Mouse (Mus musculus) small intestine, adult 2 months (tissue): ENCODE data around the gene Plcb2.

Source experiments
- CTCF ChIP-seq: fragments of 200-500 bp; IDR thresholded peaks from 2 replicates; pipeline ENCODE4 v1.5.1; 2012; ENCODE audit warnings: low read depth, mild to moderate bottlenecking, control low read depth, inconsistent platforms, low read length, moderate library complexity, mixed read lengths; ENCODE audit not compliant: insufficient replicate concordance, insufficient read length; ENCODE audit errors: extremely low read depth
- POLR2A ChIP-seq: fragments of 200-500 bp; IDR thresholded peaks from 2 replicates; pipeline ENCODE4 v1.6.1; 2012; ENCODE audit warnings: low read depth, mild to moderate bottlenecking, control low read depth, inconsistent platforms, low read length, moderate library complexity

DNA sequence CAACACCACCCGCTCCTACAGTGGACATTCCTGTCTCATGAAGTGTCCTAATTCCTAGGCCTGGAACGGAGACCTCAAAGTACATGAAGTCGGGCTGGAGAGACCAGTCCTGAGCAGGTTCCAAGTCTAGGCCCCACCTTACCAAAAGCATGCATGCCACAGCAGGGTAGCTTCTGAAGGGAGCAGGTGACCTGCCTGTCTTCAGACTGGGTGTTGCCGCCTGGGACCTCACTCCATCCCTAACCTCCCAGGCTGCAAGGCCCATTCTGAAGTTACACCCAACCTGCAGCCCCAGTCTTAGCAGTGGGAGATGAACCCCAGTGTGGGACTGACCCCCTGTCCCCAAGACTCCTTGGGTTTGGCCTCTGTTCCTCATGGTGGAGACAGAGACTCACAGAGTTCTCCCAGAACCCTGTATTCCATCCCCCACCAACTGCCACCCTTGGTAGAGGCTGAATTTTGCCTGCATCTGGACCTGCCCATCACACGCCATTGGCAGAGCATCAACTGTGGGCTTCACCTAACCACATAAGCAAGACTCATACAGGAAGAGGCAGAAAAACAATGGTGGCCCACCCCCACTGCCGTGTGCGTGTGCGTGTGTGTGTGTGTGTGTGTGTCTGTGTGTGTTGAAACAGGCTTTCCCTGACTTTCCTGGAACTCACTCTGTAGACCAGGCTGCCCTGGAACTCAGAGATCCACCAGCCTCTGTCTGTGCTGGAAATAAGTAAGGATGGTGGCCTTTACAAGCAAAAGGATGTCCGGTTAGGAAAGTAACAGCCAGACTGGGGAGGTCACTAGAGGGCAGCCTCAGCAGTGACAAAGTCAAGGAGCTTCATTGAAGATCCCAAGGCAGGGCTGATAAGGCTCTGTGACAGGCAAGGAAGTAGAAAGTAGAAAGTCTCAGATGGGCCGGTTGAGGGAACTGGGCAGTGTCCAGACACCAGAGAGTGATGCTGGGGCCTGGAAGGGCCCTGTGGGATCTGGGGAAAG lies 38.1 kb upstream of the Plcb2 start:
- TF ChIP-seq POLR2A (no peak), CTCF (peak; percentile 26; the same call in 1 of the 2 replicates)
